Mouse (Mus musculus): ENCODE measurements around the gene Rsbn1l. TPM values are rescaled to one million over a fixed set of nuclear protein-coding genes. Genes with fewer than 3 reads are reported as not detected.

Gene Rsbn1l
- polyA plus RNA-seq, 1 experiment from 2014 or later, result 8.4 TPM

DNA sequence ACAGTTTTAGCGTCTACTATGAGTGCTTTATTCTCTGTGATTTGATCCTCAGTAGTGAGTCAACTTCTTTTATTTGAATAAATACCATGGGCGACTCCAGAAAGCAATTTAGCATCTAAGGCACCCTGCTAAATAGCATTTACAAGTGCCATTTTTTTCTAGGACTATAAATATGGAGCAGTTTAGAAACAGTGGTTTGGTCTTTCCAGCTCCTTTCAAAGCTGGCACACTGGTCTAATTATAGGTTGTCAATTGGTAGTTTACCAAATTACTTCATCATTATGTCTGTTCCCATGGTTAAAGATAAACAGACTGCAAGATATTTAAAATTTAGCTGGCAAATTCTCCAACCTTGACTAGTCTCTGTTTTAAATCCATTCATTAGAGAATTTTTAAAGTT, 112.4 kb downstream of the Rsbn1l start:
- ATAC-seq (replicated peaks; ENCODE audit: insufficient number of reproducible peaks, low FRiP score, low TSS enrichment), result no peak

DNA sequence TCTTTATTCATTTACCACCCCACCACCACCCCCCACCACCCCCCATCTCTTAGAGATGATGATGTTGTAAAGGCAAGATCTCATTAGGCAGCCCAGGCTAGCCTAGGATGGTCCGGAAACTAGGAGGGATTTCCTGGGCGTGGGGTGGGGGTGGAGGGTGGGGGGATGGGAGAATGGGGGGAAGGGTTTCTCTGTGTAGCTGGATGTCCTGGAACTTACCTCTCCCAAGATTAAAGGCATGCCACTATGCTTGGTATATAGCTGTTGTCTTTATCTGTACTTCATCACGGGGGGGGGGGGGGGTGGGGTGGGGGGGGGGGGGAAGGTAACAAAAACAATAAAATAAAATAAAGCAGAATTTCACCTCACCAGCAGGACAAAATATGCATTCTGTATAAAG, 112.8 kb downstream of the Rsbn1l start:
- H3K4me3 ChIP-seq (ENCODE audit: low read depth, low read length), result no peak overlapping the region
- H3K4me2 ChIP-seq, result no peak overlapping the region
- no peaks in the 10 kb centered on the region for H3K4me1 ChIP-seq (ENCODE audit: control insufficient read depth, insufficient read depth, low read length)
- no peaks in the 10 kb centered on the region for H3K27me3 ChIP-seq (ENCODE audit: control insufficient read depth, insufficient read depth, low read length)
- no peak overlapping the region for H3K27ac ChIP-seq (ENCODE audit: low read depth, low read length)
- H3K9me3 ChIP-seq (replicated peaks; ENCODE audit: control insufficient read depth, low read length), result no peaks in the 10 kb centered on the region
- 68% methylated on average over 2 of the region's 3 CpGs for WGBS (ENCODE audit: insufficient replicate concordance)
- no peaks in the 10 kb centered on the region for H3K36me3 ChIP-seq (ENCODE audit: control insufficient read depth, insufficient read depth, low read length)
- no peak overlapping the region for H3K9ac ChIP-seq (ENCODE audit: low read depth, low read length)
- ATAC-seq (replicated peaks; ENCODE audit: insufficient number of reproducible peaks, low FRiP score, low TSS enrichment), result no peak

More for the DNA sequence above, 112.4 kb downstream of the Rsbn1l start:
- Histone ChIP-seq H3K27me3 (ENCODE audit: control insufficient read depth, insufficient read depth, low read length) (no peaks in the 10 kb centered on the region), H3K9me3 (replicated peaks; ENCODE audit: control insufficient read depth, low read length) (no peaks in the 10 kb centered on the region), H3K4me3 (ENCODE audit: low read depth, low read length) (no peak overlapping the region), H3K4me2 (no peak overlapping the region), H3K4me1 (ENCODE audit: control insufficient read depth, insufficient read depth, low read length) (no peaks in the 10 kb centered on the region), H3K27ac (ENCODE audit: low read depth, low read length) (no peak overlapping the region), H3K36me3 (ENCODE audit: control insufficient read depth, insufficient read depth, low read length) (no peaks in the 10 kb centered on the region), H3K9ac (ENCODE audit: low read depth, low read length) (no peak overlapping the region)
- WGBS (ENCODE audit: insufficient replicate concordance), result 80% methylated on average over 2 of the region's 2 CpGs

Other genes starting within 250 kb of the Rsbn1l start
- gene Phtf2, start 74.3 kb downstream of the Rsbn1l start, polyA plus RNA-seq (2014; fragmentation: Nextera tagmentation; extraction: Ambion mirVana), result 38.9 and 50.4 TPM in 2 replicates
- gene Tmem60, start 74.2 kb downstream of the Rsbn1l start, polyA plus RNA-seq (2014; fragmentation: Nextera tagmentation; extraction: Ambion mirVana), result 46.7 and 51.8 TPM in 2 replicates
- gene Ptpn12, start 99.5 kb upstream of the Rsbn1l start, polyA plus RNA-seq (2014; fragmentation: Nextera tagmentation; extraction: Ambion mirVana), result 16.8 and 22.5 TPM in 2 replicates
- 0.39 and 1.4 TPM in 2 replicates for gene Gsap, start 229.9 kb upstream of the Rsbn1l start, polyA plus RNA-seq (2014; fragmentation: Nextera tagmentation; extraction: Ambion mirVana)